Mouse (Mus musculus) neural tube, embryonic 12.5 days (tissue): Measurements from ENCODE around the gene Nlgn2. TPM values are rescaled to one million over a fixed set of nuclear protein-coding genes. Genes with fewer than 3 reads are reported as not detected.
A peak's percentile ranks its signal among the peaks of the same experiment; 100 is the strongest.

Experiments used
- ATAC-seq: fragments of 200-750 bp; cut with Nextera tagmentation; 2 replicates; pipeline ENCODE4 v1.8.0; 2017; ENCODE audit warnings: low read depth, mild to moderate bottlenecking, moderate TSS enrichment, moderate library complexity; ENCODE audit not compliant: low FRiP score
- H3K27ac ChIP-seq: fragments of 300-500 bp; sonication (generic); 2 replicates; pipeline ENCODE4 v1.5.1; 2016
- H3K27me3 ChIP-seq: fragments of 300-500 bp; sonication (generic); replicated peaks from 2 replicates; pipeline ENCODE4 v1.6.1; 2016; ENCODE audit warnings: mild to moderate bottlenecking
- H3K36me3 ChIP-seq: fragments of 300-500 bp; sonication (generic); 2 replicates; pipeline ENCODE4 v1.6.1; 2016; ENCODE audit warnings: mild to moderate bottlenecking
- H3K4me1 ChIP-seq: fragments of 300-500 bp; sonication (generic); 2 replicates; pipeline ENCODE4 v1.6.1; 2016
- H3K4me2 ChIP-seq: fragments of 300-500 bp; sonication (generic); replicated peaks from 2 replicates; pipeline ENCODE4 v1.6.1; 2016; ENCODE audit warnings: mild to moderate bottlenecking
- H3K4me3 ChIP-seq: fragments of 300-500 bp; sonication (generic); 2 replicates; pipeline ENCODE4 v1.5.1; 2016
- H3K9ac ChIP-seq: fragments of 300-500 bp; sonication (generic); 2 replicates; pipeline ENCODE4 v1.6.1; 2016; ENCODE audit warnings: mild to moderate bottlenecking
- H3K9me3 ChIP-seq: fragments of 300-500 bp; sonication (generic); 2 replicates; pipeline ENCODE4 v1.6.1; 2016; ENCODE audit warnings: mild to moderate bottlenecking
- WGBS: fragments of 180-500 bp; shearing (Covaris S2); methylation state at CpG from one replicate; pipeline ENCODE4 v1.1.7; 2016; 5-methylcytosine and 5-hydroxymethylcytosine counted together
- polyA plus RNA-seq: library from polyadenylated mRNA; unstranded; fragments of >200 nt; fragmentation: Nextera tagmentation; extraction: Ambion mirVana; gene quantifications from 2 replicates; pipeline ENCODE4 v1.2.1, GENCODE M21; 2016

Nlgn2 gene
- 14.1 and 16.6 TPM in 2 replicates for polyA plus RNA-seq

DNA sequence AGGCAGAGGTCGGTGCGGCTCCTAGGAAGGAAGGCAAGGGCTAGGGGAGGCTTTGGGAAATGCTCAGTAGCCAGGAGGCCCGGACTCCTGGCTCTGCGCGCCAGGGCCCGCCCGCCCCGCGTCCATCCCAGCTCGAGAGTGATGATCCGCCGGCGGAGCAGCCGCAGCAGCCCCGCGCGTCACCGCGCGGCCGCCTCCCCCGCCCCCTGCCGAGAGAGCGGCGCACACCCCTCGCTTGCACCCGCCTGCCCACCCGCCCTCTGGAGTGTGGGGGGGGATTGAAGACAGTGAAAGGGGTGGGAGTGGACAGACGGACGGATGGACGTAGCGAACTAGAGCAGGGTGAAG, at the start of gene Nlgn2:
TSS of gene Nlgn2 (minus strand) at position 181 of the 348 bp plus-strand sequence.
- under 1% methylated on average over 32 of the region's 32 CpGs for WGBS
- H3K4me1 ChIP-seq, result peaks cover 45% of the 10 kb centered on the region
- ATAC-seq, result peak; percentile 63; the same call in 1 of the 2 replicates

GRCm38 (mm10) chr11:69886907-69887635, 49.5 kb upstream of the Nlgn2 start:
- no peaks in the 10 kb centered on the region for H3K9me3 ChIP-seq

More for the DNA sequence above, at the start of gene Nlgn2:
- peak within 1 kb of the TSS; percentile 87 for H3K27ac ChIP-seq
- H3K9me3 ChIP-seq, result no peaks in the 10 kb centered on the region
- H3K27me3 ChIP-seq, result peaks cover 7% of the 10 kb centered on the region
- peaks cover 13% of the 10 kb centered on the region for H3K36me3 ChIP-seq
- H3K4me3 ChIP-seq, result peak within 1 kb of the TSS; percentile 84
- peak within 1 kb of the TSS; percentile 91 for H3K9ac ChIP-seq
- H3K4me2 ChIP-seq, result peak within 1 kb of the TSS; percentile 90

DNA sequence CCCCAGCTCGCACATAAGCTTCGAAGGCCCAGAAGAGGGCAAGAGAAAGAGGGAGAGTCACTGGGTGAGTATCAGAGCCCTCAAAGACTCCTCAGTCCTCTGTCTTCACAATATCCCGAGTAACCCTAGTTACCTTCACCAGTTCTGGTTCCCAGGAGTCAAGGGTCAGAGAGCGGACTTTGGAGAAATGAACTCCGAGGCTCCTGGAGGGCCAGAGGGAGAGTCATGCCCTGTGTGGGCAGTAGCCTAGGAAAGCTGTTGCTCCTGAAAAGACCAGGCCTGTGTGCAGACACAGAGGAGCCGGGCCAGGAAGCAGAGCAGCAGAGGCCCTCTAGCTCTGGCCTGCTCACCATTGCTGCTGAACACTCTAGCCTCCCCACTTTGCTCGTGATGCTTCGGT, 47.1 kb upstream of the Nlgn2 start:
- Histone ChIP-seq H3K9ac (no peak overlapping the region), H3K36me3 (no peaks in the 10 kb centered on the region), H3K9me3 (no peaks in the 10 kb centered on the region), H3K27me3 (peaks cover 11% of the 10 kb centered on the region; the same call in 1 of the 2 replicates), H3K27ac (no peak overlapping the region), H3K4me2 (no peak overlapping the region), H3K4me1 (peaks cover 20% of the 10 kb centered on the region), H3K4me3 (no peak overlapping the region)
- WGBS, result 86% methylated on average over 8 of the region's 8 CpGs
- no peak for ATAC-seq

More at GRCm38 (mm10) chr11:69886907-69887635, 49.5 kb upstream of the Nlgn2 start:
- ATAC-seq, result no peak
- no peaks in the 10 kb centered on the region for H3K4me1 ChIP-seq
- H3K36me3 ChIP-seq, result no peaks in the 10 kb centered on the region
- H3K27ac ChIP-seq, result no peak overlapping the region
- no peak overlapping the region for H3K9ac ChIP-seq
- no peak overlapping the region for H3K4me3 ChIP-seq
- H3K4me2 ChIP-seq, result no peak overlapping the region
- peaks cover 4% of the 10 kb centered on the region; the same call in 1 of the 2 replicates for H3K27me3 ChIP-seq
- 75% methylated on average over 8 of the region's 8 CpGs for WGBS

- no peaks in the 10 kb centered on the region for H3K36me3 ChIP-seq
- no peak overlapping the region for H3K4me3 ChIP-seq
- peaks cover 20% of the 10 kb centered on the region for H3K4me1 ChIP-seq
- no peaks in the 10 kb centered on the region for H3K9me3 ChIP-seq
- no peak for ATAC-seq
- H3K4me2 ChIP-seq, result no peak overlapping the region
- no peak overlapping the region for H3K27ac ChIP-seq
- H3K27me3 ChIP-seq, result peaks cover 13% of the 10 kb centered on the region; the same call in 1 of the 2 replicates
- H3K9ac ChIP-seq, result no peak overlapping the region
- WGBS, result 83% methylated on average over 9 of the region's 9 CpGs
Measured at GRCm38 (mm10) chr11:69884240-69884639, 46.7 kb upstream of the Nlgn2 start.

DNA sequence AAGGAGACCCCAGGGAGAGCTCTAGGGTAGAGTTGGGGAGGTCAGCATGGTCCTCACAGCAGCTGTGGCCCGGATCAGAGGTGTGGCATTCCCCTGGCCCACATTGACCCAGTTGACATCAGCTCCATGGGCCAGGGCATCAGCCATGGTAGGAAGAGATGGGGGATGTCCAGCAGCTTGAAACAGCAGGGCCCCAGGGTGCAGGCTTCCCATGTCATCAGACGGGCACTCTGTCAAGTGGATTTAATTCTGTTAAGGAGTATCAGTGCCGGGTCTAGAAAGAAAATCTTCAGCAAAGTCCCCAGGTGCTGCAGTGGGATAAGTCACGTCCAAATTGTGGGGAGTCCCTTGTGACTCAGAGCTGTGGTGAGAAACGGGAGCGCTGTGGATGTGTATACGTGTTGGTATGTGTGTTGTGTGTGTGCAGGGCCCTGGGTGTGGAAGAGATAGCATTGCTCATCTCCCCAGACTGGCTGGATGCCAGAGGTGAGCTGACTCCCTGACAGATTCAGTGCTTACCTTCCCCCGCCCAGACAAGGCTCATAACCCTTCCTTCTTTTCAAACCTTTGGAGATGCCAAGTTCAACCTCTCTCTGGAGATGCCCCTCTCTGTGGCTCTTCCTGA, 46.1 kb upstream of the Nlgn2 start:
- Histone ChIP-seq H3K4me3 (no peak overlapping the region), H3K27ac (no peak overlapping the region), H3K27me3 (peaks cover 13% of the 10 kb centered on the region; the same call in 1 of the 2 replicates), H3K4me1 (peaks cover 26% of the 10 kb centered on the region), H3K9me3 (no peaks in the 10 kb centered on the region), H3K9ac (no peak overlapping the region), H3K4me2 (no peak overlapping the region), H3K36me3 (no peaks in the 10 kb centered on the region)
- no peak for ATAC-seq
- WGBS, result 85% methylated on average over 8 of the region's 8 CpGs

- 61% methylated on average over 4 of the region's 4 CpGs for WGBS
- Histone ChIP-seq H3K4me2 (no peak overlapping the region), H3K27ac (no peak overlapping the region), H3K9me3 (no peaks in the 10 kb centered on the region), H3K4me3 (no peak overlapping the region), H3K9ac (no peak overlapping the region), H3K27me3 (peaks cover 13% of the 10 kb centered on the region; the same call in 1 of the 2 replicates), H3K4me1 (peaks cover 31% of the 10 kb centered on the region), H3K36me3 (no peaks in the 10 kb centered on the region)
- ATAC-seq, result no peak
Measured at GRCm38 (mm10) chr11:69883066-69883465, 45.5 kb upstream of the Nlgn2 start.

- H3K4me1 ChIP-seq, result peaks cover 35% of the 10 kb centered on the region
- no peaks in the 10 kb centered on the region for H3K36me3 ChIP-seq
- ATAC-seq, result 0 out of 2 replicates have a peak, but pooled peaks have one; percentile 13
- no peak overlapping the region for H3K27ac ChIP-seq
- H3K4me3 ChIP-seq, result peak overlapping the region; percentile 46
- H3K27me3 ChIP-seq, result peaks cover 13% of the 10 kb centered on the region; the same call in 1 of the 2 replicates
- WGBS, result 64% methylated on average over 21 of the region's 21 CpGs
- no peak overlapping the region for H3K9ac ChIP-seq
- no peaks in the 10 kb centered on the region for H3K9me3 ChIP-seq
- peak overlapping the region; percentile 84 for H3K4me2 ChIP-seq
Measured at GRCm38 (mm10) chr11:69881787-69882670, 44.4 kb upstream of the Nlgn2 start.

- Histone ChIP-seq H3K4me2 (peak within 1 kb of the TSS; percentile 84), H3K9ac (peak within 1 kb of the TSS; percentile 54), H3K27ac (peak within 1 kb of the TSS; percentile 26; the same call in 1 of the 2 replicates), H3K4me1 (peaks cover 36% of the 10 kb centered on the region), H3K27me3 (peaks cover 13% of the 10 kb centered on the region; the same call in 1 of the 2 replicates), H3K9me3 (no peaks in the 10 kb centered on the region), H3K4me3 (peak within 1 kb of the TSS; percentile 46), H3K36me3 (no peaks in the 10 kb centered on the region)
- ATAC-seq, result peak; percentile 77
- under 1% methylated on average over 46 of the region's 46 CpGs for WGBS
Measured at GRCm38 (mm10) chr11:69880853-69881603, 43.4 kb upstream of the Nlgn2 start, which contains the start of gene Kctd11. Gene Kctd11 (minus strand): TSS chr11:69881406.

DNA sequence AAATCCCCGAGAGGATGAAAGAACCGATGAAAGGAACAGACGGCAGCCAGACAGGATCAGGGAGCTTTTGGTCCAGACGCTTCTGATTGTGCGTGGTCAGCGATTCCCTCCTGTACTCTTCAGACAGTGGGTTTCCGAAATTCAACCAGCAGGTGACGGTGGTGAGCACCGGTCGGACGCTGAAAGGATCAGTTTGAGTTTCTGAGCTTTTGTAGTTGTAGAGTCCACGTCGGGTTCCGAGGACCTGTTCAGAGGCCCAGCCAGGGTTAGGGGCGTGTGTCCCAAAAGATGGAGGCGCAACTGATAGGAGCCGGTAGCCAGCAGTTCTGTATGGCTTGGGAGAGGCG, 42.9 kb upstream of the Nlgn2 start:
- Histone ChIP-seq H3K4me2 (peak overlapping the region; percentile 84), H3K9ac (peak overlapping the region; percentile 54), H3K9me3 (no peaks in the 10 kb centered on the region), H3K4me1 (peaks cover 36% of the 10 kb centered on the region), H3K4me3 (peak overlapping the region; percentile 46), H3K36me3 (no peaks in the 10 kb centered on the region), H3K27me3 (peaks cover 13% of the 10 kb centered on the region; the same call in 1 of the 2 replicates), H3K27ac (0 out of 2 replicates have a peak overlapping the region, but pooled peaks have one; percentile 26)
- peak; percentile 37; the same call in 1 of the 2 replicates for ATAC-seq
- under 1% methylated on average over 18 of the region's 18 CpGs for WGBS

DNA sequence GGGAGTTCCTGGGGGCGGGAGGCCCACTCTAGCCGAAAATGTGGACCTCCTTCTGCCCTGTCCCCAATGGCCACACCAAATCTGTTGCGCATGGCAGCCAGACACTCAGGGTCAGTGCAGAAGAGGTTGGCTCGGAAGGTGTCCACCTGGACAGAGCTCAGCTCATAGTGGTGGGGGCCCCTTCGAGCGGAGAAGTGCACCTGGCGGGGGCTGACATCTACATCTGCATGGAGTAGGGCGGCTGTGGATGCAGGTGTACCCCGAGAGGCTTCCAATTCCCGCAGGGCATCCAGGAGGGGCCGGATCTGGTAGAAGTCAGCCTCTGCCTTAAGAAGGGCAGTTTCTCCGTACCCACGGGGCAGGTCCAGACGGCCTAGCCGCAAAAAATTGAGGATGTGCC, 42.1 kb upstream of the Nlgn2 start:
- Histone ChIP-seq H3K27ac (no peak overlapping the region), H3K27me3 (peaks cover 13% of the 10 kb centered on the region; the same call in 1 of the 2 replicates), H3K36me3 (no peaks in the 10 kb centered on the region), H3K4me1 (peaks cover 36% of the 10 kb centered on the region), H3K4me3 (no peak overlapping the region), H3K9me3 (no peaks in the 10 kb centered on the region), H3K9ac (no peak overlapping the region), H3K4me2 (peak overlapping the region; percentile 84)
- WGBS, result 64% methylated on average over 15 of the region's 15 CpGs
- ATAC-seq, result no peak

GRCm38 (mm10) chr11:69878952-69879351, 41.4 kb upstream of the Nlgn2 start:
- 0 out of 2 replicates have a peak overlapping the region, but pooled peaks have one; percentile 84 for H3K4me2 ChIP-seq
- H3K27me3 ChIP-seq, result peaks cover 13% of the 10 kb centered on the region; the same call in 1 of the 2 replicates
- H3K4me1 ChIP-seq, result peaks cover 36% of the 10 kb centered on the region
- no peaks in the 10 kb centered on the region for H3K36me3 ChIP-seq
- 91% methylated on average over 6 of the region's 6 CpGs for WGBS
- no peak for ATAC-seq
- no peak overlapping the region for H3K27ac ChIP-seq
- no peak overlapping the region for H3K4me3 ChIP-seq
- H3K9me3 ChIP-seq, result no peaks in the 10 kb centered on the region
- H3K9ac ChIP-seq, result no peak overlapping the region
